Mouse (Mus musculus) brain, adult 2 months (tissue): Measurements from ENCODE around the gene H2-Ke6.
"Not testable (repeated sequence)": the region's sequence is repeated elsewhere in the genome, so short reads cannot be mapped to it uniquely, and the experiment has no call there.

Experiments
- DNase-seq: peaks from one replicate; pipeline ENCODE4 v3.0.0; 2011; ENCODE audit warnings: low read depth, low spot score

The H2-Ke6 gene

GRCm38 (mm10) chr17:34029890-34030595, 2.2 kb upstream of the H2-Ke6 start:
- no peak for DNase-seq

- no peak for DNase-seq
These were observed 1.5 kb upstream of the H2-Ke6 start for GRCm38 (mm10) chr17:34029150-34029889.

GRCm38 (mm10) chr17:34028501-34029149, 765 bp upstream of the H2-Ke6 start:
- no peak for DNase-seq

GRCm38 (mm10) chr17:34026917-34027655, 774 bp downstream of the H2-Ke6 start:
- peak; percentile 50 for DNase-seq

- DNase-seq: no peak
These were observed 1.6 kb downstream of the H2-Ke6 start for GRCm38 (mm10) chr17:34026221-34026620.

- no peak for DNase-seq
These were observed 2.1 kb downstream of the H2-Ke6 start for GRCm38 (mm10) chr17:34025756-34026151.

- DNase-seq: no peak
These were observed 2.8 kb downstream of the H2-Ke6 start for GRCm38 (mm10) chr17:34024861-34025755.

GRCm38 (mm10) chr17:34024317-34024821, 3.5 kb downstream of the H2-Ke6 start, which contains the start of gene Ring1:
TSS of gene Ring1 (minus strand) at chr17:34024680.
- DNase-seq: peak; percentile 92

GRCm38 (mm10) chr17:34023678-34024077, 4.2 kb downstream of the H2-Ke6 start:
- DNase-seq: no peak

GRCm38 (mm10) chr17:34022987-34023386, 4.9 kb downstream of the H2-Ke6 start:
- no peak for DNase-seq

- DNase-seq: no peak
These were observed 5.5 kb downstream of the H2-Ke6 start for GRCm38 (mm10) chr17:34022414-34022783.

GRCm38 (mm10) chr17:34021539-34022413, 6.1 kb downstream of the H2-Ke6 start:
- DNase-seq: no peak

- no peak for DNase-seq
These were observed 14.4 kb downstream of the H2-Ke6 start for GRCm38 (mm10) chr17:34013436-34013835.

GRCm38 (mm10) chr17:34010156-34010555, 17.7 kb downstream of the H2-Ke6 start:
- no peak for DNase-seq

- no peak for DNase-seq
These were observed 21.3 kb downstream of the H2-Ke6 start for GRCm38 (mm10) chr17:34006570-34006969.

GRCm38 (mm10) chr17:34003426-34003825, 24.4 kb downstream of the H2-Ke6 start:
- no peak for DNase-seq

GRCm38 (mm10) chr17:34000796-34001195, 27.1 kb downstream of the H2-Ke6 start:
- DNase-seq: not testable (repeated sequence)

GRCm38 (mm10) chr17:34000150-34000537, 27.7 kb downstream of the H2-Ke6 start, which contains the start of gene H2-K1:
TSS of gene H2-K1 (minus strand) at chr17:34000347.
- peak; percentile 91 for DNase-seq

- no peak for DNase-seq
These were observed 28.3 kb downstream of the H2-Ke6 start for GRCm38 (mm10) chr17:33999341-34000149.
